Mouse (Mus musculus) megakaryocyte-erythroid progenitor cell, adult 5-6 weeks (primary cell): Measurements from ENCODE around the gene Sphk1. TPM values are rescaled to one million over a fixed set of nuclear protein-coding genes. Genes with fewer than 3 reads are reported as not detected.
A peak's percentile ranks its signal among the peaks of the same experiment; 100 is the strongest.

Experiments
- ATAC-seq: replicated peaks from 2 replicates; pipeline ENCODE4 v1.8.0; 2016; ENCODE audit warnings: mild to moderate bottlenecking, inconsistent platforms; ENCODE audit not compliant: severe bottlenecking, poor library complexity, low FRiP score, low TSS enrichment
- total RNA-seq, 2 experiments: library from RNA; stranded (forward) in 1 of 2; stranded (reverse) in 1 of 2; fragments of 200-1000, 215-1000 nt in 1 of 2; fragments of >200 nt in 1 of 2; fragmentation: Nextera tagmentation in 1 of 2; gene quantifications; 2 replicates each; pipeline ENCODE4 v1.2.3; 2014 to 2017

Gene Sphk1
- total RNA-seq, 2 experiments from 2014 or later, result 168 to 259 TPM

DNA sequence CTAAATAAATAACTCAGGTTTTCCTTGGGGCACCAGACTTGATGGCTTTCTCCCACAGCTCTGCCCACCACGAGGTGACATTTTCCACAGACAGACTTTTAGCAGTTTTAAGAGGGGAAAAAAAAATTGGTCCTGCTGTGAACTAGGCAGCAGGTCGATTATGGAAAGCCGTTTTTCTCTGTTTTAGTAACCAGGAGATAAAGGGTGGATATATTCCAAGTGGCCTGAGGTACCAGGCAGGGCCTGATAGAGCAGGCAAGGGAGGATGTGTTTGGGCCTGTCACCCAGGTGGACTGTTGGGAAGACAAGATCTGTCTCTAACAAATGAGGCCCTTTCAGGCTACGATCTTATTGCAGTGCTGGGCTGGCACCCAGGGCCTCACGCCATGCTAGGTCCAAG lies 25.2 kb upstream of the Sphk1 start:
- peak; percentile 56 for ATAC-seq

DNA sequence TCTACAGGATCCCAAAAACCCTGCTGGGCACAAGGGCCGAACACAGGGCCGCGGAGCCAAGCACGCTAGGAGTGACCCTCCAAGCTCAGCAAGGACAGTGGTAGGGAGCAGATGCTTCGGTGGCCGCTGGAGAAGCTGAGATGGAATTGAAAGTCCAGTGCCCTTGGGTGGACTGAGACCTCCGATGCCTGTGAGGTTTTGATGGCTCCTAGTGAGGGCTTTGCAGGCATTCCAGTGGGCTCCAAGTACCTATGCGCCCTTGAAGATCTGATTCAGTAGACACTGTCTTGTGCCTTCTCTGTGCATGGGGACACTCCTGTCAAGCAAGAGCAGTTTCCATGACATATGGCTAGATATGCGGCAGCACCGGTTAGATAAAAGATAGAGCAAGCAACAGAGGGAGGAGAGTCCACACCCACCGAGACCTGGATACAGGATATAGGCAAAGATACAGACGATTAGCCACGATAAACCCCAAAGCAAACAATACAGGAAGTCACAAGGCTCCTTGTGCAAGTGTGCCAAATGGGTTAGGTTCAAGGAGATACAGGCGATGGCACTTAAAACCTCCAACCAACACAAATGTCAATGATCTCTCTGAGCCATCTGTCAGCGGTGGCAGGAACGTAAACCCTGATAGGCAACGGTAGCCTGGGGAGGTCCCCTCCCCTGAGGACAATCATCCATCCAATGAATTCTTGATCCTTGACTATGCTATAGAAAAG lies 24.4 kb upstream of the Sphk1 start:
- peak; percentile 90 for ATAC-seq

DNA sequence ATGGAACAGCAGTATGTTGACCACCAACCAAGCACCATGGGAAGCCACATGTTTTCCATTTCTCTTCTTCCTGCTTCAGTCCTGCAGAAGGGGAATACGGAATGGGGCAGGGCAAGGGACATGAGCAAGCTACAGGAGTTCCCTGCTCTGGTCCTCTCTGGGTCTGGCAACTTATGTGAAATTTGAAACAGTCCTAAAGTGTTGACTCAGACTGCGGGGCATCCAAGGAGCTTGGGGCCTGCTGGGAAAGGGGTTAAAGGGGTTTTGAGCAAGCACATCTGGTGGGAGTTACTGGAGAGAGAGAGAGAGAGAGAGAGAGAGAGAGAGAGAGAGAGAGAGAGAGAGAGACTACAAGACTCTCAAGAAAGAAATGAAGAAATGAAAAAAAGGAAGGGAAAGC lies 22.0 kb upstream of the Sphk1 start:
- ATAC-seq, result no peak

DNA sequence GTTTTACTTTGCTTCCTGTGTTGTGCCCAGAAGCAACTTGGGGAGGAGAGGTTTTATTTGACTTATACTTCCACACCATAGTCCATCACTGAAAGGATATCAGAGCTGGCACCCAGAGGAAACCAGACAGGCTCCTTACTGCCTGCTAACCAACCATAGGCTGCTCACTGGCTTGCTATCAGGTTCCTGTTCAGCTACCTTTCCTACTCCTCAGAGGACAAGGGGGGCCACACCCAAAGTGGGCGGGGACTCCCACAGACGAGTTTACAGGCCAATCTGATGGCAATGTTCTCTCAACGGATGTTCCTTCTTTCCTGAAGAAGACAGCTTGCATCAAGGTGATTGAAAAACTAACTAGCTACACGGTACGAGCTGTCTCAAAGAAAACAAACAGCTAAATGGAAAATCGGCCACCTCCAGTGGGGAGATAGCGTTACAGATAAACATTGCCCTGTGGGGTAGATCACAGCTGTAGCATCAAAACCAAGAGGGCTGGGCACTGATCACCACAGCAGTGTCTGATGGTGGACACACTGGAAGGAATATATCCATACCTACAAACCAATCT lies 19.3 kb upstream of the Sphk1 start:
- ATAC-seq, result peak; percentile 50

DNA sequence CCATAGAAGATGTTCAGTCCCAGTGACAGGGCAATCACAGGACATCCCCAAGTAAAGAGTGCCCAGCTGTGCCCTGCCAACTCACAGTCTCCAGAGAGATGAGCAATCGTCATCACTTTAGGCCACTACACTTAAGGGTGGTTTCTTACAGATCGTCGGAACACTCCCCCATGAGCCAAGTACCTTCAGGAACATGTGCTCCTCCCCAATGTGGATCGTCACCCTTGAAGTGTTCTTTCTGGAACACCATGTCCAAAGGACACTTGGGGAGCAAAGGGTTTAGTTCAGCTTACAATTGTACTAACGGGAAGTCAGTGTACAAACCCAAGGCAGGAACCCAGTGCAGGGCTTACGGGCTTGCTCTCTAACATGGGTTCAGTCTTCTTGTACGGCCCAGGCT lies 18.6 kb upstream of the Sphk1 start:
- no peak for ATAC-seq

DNA sequence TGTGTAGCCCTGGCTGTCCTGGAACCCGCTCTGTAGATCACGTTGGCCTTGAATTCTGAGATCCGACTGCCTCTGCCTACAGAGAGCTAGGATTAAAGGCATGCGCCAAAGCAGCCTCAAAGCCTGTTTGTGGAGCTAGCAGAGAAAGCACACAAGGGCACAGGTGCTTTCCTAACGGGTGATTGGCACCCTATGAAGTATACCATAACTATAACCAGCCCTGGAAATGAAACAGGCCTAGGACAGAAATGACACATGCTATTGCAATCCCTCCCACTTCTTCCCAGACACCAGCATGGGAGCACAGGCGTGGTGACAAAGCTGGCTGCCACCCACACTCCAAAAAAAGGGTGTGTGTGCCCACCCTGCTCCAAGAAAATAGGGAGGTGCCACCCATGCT lies 17.7 kb upstream of the Sphk1 start:
- no peak for ATAC-seq

DNA sequence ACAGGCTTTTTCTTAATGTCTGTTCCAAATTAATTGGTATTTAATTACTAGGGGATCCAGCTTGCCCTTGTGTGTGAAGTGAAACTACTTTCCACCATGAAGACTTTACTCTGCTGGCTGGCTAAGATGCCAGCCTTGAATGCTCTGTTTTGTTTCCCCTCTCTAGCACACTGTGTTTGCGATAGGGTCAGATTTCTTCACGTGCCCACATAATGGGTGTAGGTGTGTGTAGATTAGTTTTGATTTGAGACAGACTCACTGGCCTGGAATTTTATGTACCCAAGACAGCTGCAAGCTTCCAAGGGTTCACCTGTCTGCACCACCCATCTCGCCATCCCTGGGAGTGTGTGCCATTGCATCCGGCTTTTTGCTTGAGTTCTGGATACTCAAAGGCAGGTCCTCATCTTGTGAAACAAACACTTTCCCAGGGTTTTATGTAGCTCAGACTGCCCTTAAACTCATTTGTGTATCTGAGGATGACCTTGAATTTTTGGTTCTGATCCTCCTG lies 17.1 kb upstream of the Sphk1 start:
- no peak for ATAC-seq

DNA sequence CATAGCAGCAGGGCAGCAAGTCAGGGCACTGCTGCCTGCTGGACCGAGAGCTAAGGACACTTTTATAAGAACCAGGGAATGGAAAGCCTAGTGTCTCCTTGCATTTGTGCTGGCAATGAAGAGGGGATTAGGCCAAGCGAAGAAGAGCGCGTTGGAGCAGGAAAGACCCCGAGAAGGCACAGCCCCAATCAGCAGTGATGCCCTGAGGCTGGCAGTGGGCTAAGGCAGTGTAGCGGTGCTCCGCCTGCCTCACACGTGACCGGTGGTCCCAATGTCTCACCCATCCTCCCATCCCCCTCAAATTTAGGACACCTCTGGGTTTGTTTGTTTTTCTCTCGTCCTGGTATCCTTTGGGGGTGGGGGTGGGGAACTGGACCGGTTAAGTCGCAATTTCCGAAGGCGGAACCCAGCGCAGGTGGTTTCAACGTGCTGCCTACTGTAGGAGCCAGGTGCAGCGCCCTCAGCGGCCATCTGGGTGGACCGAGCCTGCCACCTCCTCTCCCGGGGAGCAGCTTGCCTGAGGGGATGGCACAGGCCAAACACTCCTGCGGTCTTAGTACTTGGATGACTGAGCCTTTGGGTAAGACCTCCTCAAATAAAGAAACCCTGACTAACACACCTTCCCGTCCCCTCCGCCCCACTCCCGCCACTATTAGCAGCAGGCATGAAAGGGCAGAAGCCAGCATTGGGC lies 15.2 kb upstream of the Sphk1 start:
- 0 out of 2 replicates have a peak, but pooled peaks have one; percentile 25 for ATAC-seq

DNA sequence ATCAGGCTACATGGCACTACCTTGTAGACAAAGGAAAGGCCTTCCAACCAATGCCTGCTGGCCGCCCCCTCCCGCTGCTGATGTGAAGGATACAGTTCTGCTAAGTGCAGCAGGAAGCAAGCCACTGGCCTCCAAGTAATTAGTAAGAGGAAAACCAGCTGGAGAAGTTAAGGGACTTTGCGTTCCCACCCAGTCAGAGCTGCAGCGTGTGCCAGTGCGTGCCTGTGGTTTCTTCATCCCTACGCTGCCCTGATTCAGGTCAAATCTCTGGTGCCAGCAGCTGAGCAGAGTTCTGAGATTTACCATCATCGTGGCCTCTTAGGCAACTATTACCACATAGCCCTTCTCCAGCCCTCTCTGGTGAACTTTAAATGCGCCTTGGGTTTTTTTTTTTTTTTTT lies 12.2 kb upstream of the Sphk1 start:
- ATAC-seq, result no peak

DNA sequence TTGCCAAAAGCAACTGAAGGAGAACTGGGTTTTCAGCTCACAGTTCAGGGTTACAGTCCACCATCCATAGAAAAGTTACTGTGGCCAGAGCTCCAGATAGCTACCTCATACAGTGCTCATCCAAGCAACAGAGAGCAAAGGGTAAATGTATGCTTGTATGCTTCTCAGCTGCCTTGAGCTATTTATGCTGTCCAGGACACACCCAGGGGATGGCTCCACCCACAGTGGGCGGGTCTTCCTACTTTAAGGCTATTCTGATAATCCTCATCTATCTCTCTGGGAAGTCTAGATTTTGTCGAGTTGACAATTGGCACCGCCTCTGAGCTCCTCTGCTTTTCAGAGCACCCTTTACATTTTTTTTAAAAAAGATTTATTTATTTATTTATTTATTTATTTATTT lies 9.6 kb upstream of the Sphk1 start:
- ATAC-seq, result peak; percentile 80

DNA sequence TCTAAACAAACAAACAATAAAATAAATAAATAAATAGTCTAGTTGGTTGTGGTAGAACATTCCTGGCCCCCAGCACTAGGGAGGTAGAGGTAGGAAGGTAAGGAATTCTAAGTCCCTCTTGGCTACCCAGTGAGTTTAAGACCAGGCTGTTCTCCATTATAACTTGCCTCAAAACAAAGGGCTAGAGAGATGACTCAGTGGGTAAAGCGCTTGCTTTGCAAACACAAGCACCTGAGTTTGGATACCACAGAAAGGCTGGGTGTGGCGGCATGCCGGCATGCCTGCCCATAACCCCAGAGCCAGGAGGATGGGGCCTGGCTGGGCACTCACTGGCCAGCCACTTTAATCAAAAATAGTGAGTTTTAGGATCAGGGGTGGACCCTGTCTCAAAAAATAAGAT lies 8.7 kb upstream of the Sphk1 start:
- ATAC-seq, result no peak

DNA sequence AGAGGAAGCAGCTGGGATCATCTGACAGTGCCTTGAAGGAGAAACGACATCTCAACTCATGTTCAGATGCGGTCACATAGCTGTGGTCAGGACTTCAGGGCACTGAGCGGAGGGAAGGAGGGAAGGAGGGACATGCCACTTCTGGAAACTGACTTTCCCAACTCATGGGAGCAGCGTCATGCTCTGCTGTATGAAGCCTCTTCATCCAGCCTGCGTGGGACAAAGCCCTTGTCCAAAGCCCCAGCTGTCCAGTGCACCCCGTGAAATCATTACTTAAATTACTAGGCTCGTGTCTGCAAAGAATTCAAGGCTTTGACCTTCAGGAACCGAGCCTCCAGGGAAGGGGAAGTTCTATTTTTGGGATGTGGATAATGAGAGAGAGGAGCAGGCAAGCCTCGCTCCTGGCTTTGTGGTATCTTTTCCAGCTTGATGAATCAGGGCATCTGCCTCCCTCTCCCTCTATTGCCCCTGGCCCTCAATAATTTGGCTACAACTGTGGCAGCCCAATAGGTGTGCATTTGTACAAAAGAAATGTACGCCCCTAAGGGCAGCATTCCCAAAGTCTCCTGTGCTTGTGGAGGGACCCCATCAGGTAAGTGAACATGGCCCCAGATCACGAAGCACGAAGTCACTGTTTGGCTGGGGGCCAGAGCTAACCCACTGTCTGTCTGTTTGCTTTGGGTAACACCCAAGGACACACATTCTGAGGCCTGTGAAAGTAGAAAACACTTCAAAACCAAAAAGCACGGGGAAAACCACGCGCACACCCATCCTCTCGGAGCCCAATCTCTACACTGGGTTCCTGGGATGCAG lies 7.6 kb upstream of the Sphk1 start:
- no peak for ATAC-seq

DNA sequence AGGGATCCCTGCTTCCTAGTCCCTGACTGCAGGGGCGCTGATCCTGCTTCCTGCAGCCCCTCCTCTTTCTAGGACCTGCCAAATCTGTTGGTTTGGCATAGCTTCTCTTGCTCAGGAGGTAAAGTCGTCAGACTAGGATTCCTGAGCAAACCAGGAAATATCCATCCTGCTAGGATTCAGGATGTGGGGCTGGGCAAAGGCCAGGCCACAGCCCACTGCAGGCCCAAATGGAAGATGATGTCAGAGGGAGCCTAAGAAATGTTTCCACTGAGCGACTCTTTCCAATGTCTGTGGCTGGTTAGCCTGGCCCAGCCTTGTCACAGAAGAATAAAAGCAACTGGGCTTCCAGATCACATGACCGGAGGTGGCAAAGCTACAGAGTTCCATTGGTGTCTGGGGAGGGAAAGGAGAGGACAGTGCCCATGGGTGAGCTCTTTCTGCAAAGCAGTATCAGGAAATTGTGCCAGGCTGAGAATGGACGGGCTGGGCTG lies 7.0 kb upstream of the Sphk1 start:
- ATAC-seq, result no peak

DNA sequence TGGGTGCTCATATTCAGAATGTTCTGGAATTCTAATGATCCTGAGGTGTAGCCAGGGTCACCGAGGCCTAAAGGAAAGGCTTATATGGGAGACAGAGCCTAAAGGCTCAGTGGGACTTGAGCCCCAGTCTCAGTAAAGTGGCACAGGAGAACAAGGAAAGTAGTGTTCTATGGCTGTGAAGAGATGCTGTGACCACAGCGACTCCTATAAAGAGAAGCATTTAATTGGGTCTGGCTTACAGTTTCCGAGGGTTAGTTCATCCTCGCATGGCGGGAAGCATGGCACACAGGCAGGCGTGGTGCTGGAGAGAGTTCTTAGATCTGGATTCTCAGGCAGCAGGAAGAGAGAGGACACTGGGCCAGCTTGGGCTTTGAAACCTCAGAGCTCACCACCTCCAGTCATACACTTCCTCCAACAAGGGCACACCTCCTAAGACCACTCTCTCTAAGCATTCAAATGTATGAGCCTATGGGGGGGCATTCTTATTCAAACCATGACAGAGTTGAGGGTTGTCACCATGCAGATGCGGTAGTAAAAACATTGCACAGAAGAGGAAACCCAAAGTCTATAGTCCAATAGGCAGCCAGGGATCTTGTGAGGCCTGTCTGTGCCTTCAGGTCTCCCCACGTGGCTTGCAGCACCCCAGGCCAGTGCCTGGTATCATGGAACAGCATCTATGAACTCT lies 1.9 kb upstream of the Sphk1 start:
- no peak for ATAC-seq

DNA sequence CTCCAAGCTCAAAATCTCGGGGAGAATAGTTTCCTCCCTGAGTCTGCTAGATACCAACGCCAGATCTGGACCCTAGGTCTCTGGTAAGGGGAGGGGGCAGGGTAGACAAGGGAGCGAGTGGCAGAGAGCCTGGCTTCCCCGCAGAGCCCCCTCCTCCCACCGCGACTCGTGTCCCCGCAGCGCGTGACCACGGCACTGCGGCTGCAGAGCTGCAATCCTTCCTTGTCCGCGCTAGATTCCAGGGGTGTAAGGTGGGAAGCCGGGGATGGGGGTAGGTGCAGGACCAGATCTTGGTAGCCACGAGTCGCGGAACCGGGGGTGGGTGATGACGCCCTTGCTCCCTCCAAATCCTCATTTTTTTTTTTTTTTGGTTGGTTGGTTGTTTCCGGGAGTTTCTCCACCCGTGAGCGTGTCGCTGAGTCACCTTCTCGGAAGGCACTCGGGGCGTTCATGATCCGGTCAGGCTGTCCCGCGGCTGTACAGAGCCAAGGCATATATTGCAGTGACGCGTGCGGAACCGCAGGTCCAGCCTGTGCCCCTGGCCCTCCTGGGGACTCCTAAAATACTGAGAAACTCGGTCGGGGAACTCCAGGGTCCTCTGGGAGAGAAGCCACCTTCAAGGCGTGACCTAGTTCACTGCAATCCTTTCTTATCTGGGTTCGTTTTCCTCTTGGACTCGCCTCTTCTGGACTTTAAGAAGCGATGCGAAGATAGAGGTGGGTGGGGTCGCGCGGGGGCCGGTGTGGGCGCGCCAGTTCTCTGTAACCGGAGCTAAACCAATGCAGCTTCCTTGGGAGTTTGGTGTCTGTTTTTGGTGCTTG lies 856 bp downstream of the Sphk1 start:
- no peak for ATAC-seq

DNA sequence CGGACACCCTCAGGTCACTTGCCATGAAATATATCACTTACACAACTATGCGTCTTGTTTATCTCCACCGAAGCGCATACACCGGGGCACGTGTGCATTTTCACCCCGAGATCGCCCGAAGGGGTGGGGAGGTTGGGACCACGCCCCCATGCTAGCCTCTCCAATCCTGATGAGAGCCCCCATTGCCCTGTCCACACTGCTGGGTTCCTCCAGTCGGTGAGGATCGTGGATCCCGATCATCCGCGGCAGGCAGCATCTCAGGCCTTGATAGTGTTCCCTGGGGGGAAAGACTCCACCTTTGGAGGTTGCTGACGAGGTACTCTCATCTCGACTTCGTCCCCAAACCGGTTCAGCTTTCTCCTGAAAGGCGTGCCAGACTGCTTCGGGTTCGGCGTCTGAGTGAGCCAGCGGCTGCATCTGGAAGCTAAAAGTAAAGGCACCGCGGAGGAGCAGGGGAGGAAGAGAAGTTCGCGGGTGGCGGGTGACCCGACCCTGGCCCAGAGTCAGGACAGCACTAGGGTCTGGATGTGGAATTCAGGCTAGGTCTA lies 1.6 kb downstream of the Sphk1 start:
- peak; percentile 38 for ATAC-seq

DNA sequence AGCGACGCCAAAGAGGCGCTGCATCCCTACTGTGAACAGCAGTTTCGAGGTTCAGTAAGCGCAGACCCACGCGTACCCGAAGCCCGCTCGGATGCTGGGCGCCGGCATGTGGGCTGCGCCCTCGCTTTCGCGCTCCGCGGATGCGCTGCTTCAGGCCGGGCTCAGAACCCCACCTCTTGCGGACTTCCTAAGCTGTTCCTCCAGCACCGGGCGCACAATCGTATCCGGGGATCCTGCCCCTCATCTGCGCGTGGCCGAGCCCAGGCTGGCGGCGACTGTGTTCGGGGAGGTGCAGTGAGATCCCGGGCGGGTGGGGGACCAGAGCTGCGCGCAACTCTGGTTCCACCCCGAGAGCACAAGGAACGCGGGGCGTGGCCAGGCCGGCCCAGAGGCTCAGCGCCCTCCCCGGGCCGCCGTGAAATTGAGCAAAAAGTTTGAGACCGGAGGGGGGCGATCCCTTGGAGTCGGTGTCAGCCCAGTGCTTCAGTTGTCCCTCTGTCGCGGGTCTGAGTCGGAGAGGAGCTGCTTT lies 2.1 kb downstream of the Sphk1 start:
- peak; percentile 34 for ATAC-seq
